Mouse (Mus musculus) gonadal fat pad, adult 2 months (tissue): ENCODE measurements at regions not wholly inside any gene's neighbourhood (a gene's known extent, or its start where the extent isn't known, plus 50 kb on each side); places are given as distances from the start of the nearest gene placed in this dataset.

ENCODE experiments used
- DNase-seq: peaks from one replicate; pipeline ENCODE4 v3.0.0-alpha.2; 2012; ENCODE audit warnings: low read depth

DNA sequence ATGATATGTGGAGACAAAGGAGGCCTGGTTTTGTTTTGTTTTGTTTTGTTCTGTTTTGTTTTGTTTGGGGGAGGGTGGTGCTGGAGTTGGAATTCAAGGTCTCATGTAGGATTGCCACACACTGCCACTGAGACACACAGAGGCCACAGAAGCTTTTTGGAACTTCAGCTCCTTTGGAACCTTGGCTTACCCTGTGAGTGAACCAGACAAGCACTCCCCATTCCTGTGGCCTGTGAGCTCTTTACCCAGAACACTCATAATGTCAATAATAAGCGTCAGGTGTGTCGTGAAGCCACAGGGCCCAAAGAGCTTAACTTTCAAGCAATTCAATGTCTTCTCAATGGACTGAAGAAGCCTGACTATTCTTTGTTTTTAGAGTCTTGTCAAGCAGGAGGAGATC lies 70.2 kb upstream of the Il15 start:
- no peak for DNase-seq

- DNase-seq = no peak
These were observed 68.8 kb upstream of the Il15 start for GRCm38 (mm10) chr8:82471825-82472224.

DNA sequence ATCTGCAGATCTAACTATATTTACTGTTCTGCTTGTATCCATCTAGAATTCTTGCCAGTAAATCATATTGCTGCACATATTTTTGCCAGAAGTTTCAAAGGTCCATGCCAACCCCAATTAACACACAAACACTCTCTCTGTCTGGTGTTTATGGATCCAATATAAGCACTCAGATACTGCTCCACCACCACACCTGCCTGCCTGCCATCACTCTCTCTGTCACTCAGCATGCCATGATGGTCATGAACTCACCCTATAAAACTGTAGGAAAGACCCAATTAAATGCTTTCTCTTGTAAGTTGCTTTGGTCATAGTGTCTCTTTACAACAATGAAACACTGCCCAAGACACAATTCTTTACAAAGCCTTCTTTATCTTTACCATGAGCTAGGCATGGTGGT lies 66.8 kb upstream of the Il15 start:
- no peak for DNase-seq

GRCm38 (mm10) chr8:82462841-82463240 lies 59.8 kb upstream of the Il15 start:
- DNase-seq = no peak

- no peak for DNase-seq
These were observed 56.0 kb upstream of the Il15 start for GRCm38 (mm10) chr8:82459007-82459406.

GRCm38 (mm10) chr8:82454056-82454455 lies 51.0 kb upstream of the Il15 start:
- no peak for DNase-seq
